Comparison of ENCODE assay signal across 9 mouse cellular contexts in genomic region chr5:31576539-31576975, GRCm38 (mm10). TPM values are rescaled to one million over a fixed set of nuclear protein-coding genes. Genes with fewer than 3 reads are reported as not detected.
A peak's percentile ranks its signal among the peaks of the same experiment; 100 is the strongest.
DNase-seq lines count a peak whose midpoint lies in the region; ATAC-seq and TF ChIP-seq lines count a peak whose summit lies in the region.
"Had no signal": no experiment of that assay in that cellular context is flagged by ENCODE, and none has a peak within 500 bp of the region (broad histone marks: within the 10 kb centered on the region; RNA-seq: fewer than 3 reads in every experiment).

No protein-coding gene starts in this region.

- CTCF ChIA-PET in Patski (lab: Charles Lee), result interaction anchor here (0.6 to 2.8 kb wide), 7 partner anchors 9 to 579 kb away, joined by 3 to 23 read pairs (median 3); no protein-coding TSS in a partner anchor

- POLR2A ChIA-PET in Patski (lab: Charles Lee), result interaction anchor here (0.7 to 2.4 kb wide), 10 partner anchors 9 to 61 kb away, joined by 3 to 15 read pairs (median 4); no protein-coding TSS in a partner anchor

- H3K36me3 ChIP-seq in limb, embryonic 15.5 days, result no peaks in the 10 kb centered on the region
- no peaks in the 10 kb centered on the region for H3K36me3 ChIP-seq in limb, embryonic 10.5 days
- H3K36me3 ChIP-seq in intestine, embryonic 16.5 days (ENCODE audit: control insufficient read depth, insufficient read depth, low read length), result no peaks in the 10 kb centered on the region
- no peaks in the 10 kb centered on the region for H3K36me3 ChIP-seq in midbrain, embryonic 16.5 days (ENCODE audit: control insufficient read depth, insufficient read depth, low read length)
- H3K36me3 ChIP-seq: heart, embryonic 13.5 days had no signal

- no peak overlapping the region for H3K27ac ChIP-seq in limb, embryonic 15.5 days
- H3K27ac ChIP-seq in limb, embryonic 10.5 days, result no peak overlapping the region
- no peak overlapping the region for H3K27ac ChIP-seq in intestine, embryonic 16.5 days (ENCODE audit: low read length)
- no peak overlapping the region for H3K27ac ChIP-seq in midbrain, embryonic 16.5 days (ENCODE audit: low read length)
- H3K27ac ChIP-seq: heart, embryonic 13.5 days had no signal

- ATAC-seq in limb, embryonic 15.5 days (ENCODE audit: insufficient number of reproducible peaks, low FRiP score, low TSS enrichment, low read depth), result 0 out of 2 replicates have a peak, but pooled peaks have one; percentile 30
- peak; percentile 99 for ATAC-seq in Patski
- peak; percentile 45; the same call in 1 of the 2 replicates for ATAC-seq in neutrophil, adult 5-6 weeks (ENCODE audit: extremely low read depth, insufficient number of reproducible peaks, low FRiP score, poor library complexity, severe bottlenecking)
- ATAC-seq in intestine, embryonic 16.5 days, result no peak
- ATAC-seq in midbrain, embryonic 16.5 days, result no peak

- H3K4me2 ChIP-seq in limb, embryonic 15.5 days, result no peak overlapping the region
- no peak overlapping the region for H3K4me2 ChIP-seq in intestine, embryonic 16.5 days (ENCODE audit: low read depth, low read length)
- H3K4me2 ChIP-seq in midbrain, embryonic 16.5 days (ENCODE audit: low read length), result no peak overlapping the region
- H3K4me2 ChIP-seq: heart, embryonic 13.5 days had no signal

- TF ChIP-seq CTCF in Patski (IDR thresholded peaks at IDR 0.05), result no peak

- no peak for DNase-seq in limb, embryonic 10.5 days (ENCODE audit: low spot score)
- peak; percentile 99 for DNase-seq in Patski (ENCODE audit: low read depth, low spot score)
- DNase-seq in induced T-regulatory cell, adult 2 months (ENCODE audit: low read depth), result peak; percentile 86
- DNase-seq in spleen, postnatal 4 days (ENCODE audit: low spot score in 2 of 2), result no peak

- no peak overlapping the region for H3K4me3 ChIP-seq in limb, embryonic 15.5 days
- H3K4me3 ChIP-seq in limb, embryonic 10.5 days, result no peak overlapping the region
- no peak overlapping the region for H3K4me3 ChIP-seq in intestine, embryonic 16.5 days (ENCODE audit: low read length)
- no peak overlapping the region for H3K4me3 ChIP-seq in midbrain, embryonic 16.5 days (ENCODE audit: low read depth, low read length)
- H3K4me3 ChIP-seq: heart, embryonic 13.5 days had no signal

- no peaks in the 10 kb centered on the region for H3K27me3 ChIP-seq in limb, embryonic 15.5 days
- no peaks in the 10 kb centered on the region for H3K27me3 ChIP-seq in limb, embryonic 10.5 days (ENCODE audit: low read depth, poor library complexity, severe bottlenecking)
- no peaks in the 10 kb centered on the region for H3K27me3 ChIP-seq in Patski
- H3K27me3 ChIP-seq in intestine, embryonic 16.5 days (replicated peaks; ENCODE audit: control insufficient read depth, insufficient read depth, low read length), result no peaks in the 10 kb centered on the region
- no peaks in the 10 kb centered on the region for H3K27me3 ChIP-seq in midbrain, embryonic 16.5 days (ENCODE audit: control insufficient read depth, insufficient read depth, low read depth, low read length)
- H3K27me3 ChIP-seq: heart, embryonic 13.5 days had no signal

- H3K4me1 ChIP-seq in limb, embryonic 15.5 days, result peaks cover 1% of the 10 kb centered on the region; the same call in 1 of the 2 replicates
- H3K4me1 ChIP-seq in limb, embryonic 10.5 days, result peaks cover 5% of the 10 kb centered on the region
- peaks cover 1% of the 10 kb centered on the region; the same call in 1 of the 2 replicates for H3K4me1 ChIP-seq in intestine, embryonic 16.5 days (ENCODE audit: control insufficient read depth, insufficient read depth, low read length)
- no peaks in the 10 kb centered on the region for H3K4me1 ChIP-seq in midbrain, embryonic 16.5 days (ENCODE audit: control insufficient read depth, insufficient read depth, low read length)

- H3K9me3 ChIP-seq in limb, embryonic 15.5 days, result no peaks in the 10 kb centered on the region
- no peaks in the 10 kb centered on the region for H3K9me3 ChIP-seq in limb, embryonic 10.5 days (replicated peaks)
- H3K9me3 ChIP-seq in intestine, embryonic 16.5 days (ENCODE audit: control insufficient read depth, low read length), result no peaks in the 10 kb centered on the region
- no peaks in the 10 kb centered on the region for H3K9me3 ChIP-seq in midbrain, embryonic 16.5 days (replicated peaks; ENCODE audit: control insufficient read depth, low read length, poor library complexity, severe bottlenecking)
- H3K9me3 ChIP-seq: heart, embryonic 13.5 days had no signal

- H3K9ac ChIP-seq in limb, embryonic 15.5 days, result no peak overlapping the region
- no peak overlapping the region for H3K9ac ChIP-seq in intestine, embryonic 16.5 days (ENCODE audit: low read depth, low read length)
- no peak overlapping the region for H3K9ac ChIP-seq in midbrain, embryonic 16.5 days (ENCODE audit: low read depth, low read length)
- H3K9ac ChIP-seq: heart, embryonic 13.5 days had no signal

- in situ Hi-C loops in Patski (cut with MboI; ENCODE audit: low pct_unique_long_range_greater_than_20kb), result loop anchor here (5.0 kb wide), 1 partner anchor 36 kb away; no protein-coding TSS in a partner anchor

- WGBS in limb, embryonic 15.5 days, result 80% methylated on average over 7 of the region's 7 CpGs
- WGBS in limb, embryonic 10.5 days, result 90% methylated on average over 7 of the region's 7 CpGs
- WGBS in intestine, embryonic 16.5 days, result 77% methylated on average over 7 of the region's 7 CpGs
- 85% methylated on average over 7 of the region's 7 CpGs for WGBS in midbrain, embryonic 16.5 days

RNA-seq across cellular contexts. Expression of gene Mrpl33, which starts 20.2 kb away (rescaled TPM):
- 278 and 282 TPM in 2 replicates for polyA plus RNA-seq in limb, embryonic 15.5 days (2015; fragmentation: Nextera tagmentation; extraction: Ambion mirVana)
- 254 and 274 TPM in 2 replicates for polyA plus RNA-seq in limb, embryonic 10.5 days (2016; fragmentation: Nextera tagmentation; extraction: Ambion mirVana)
- 243 TPM for polyA plus RNA-seq in Patski (2021)
- total RNA-seq in neutrophil, adult 5-6 weeks (2017), result 244 and 247 TPM in 2 replicates
- polyA plus RNA-seq in intestine, embryonic 16.5 days (2015; fragmentation: Nextera tagmentation; extraction: Ambion mirVana), result 277 and 288 TPM in 2 replicates
- polyA plus RNA-seq in midbrain, embryonic 16.5 days (2015; fragmentation: Nextera tagmentation; extraction: Ambion mirVana), result 184 and 211 TPM in 2 replicates

RNA-seq across cellular contexts. Expression of gene Supt7l, which starts 49.0 kb away (rescaled TPM):
- polyA plus RNA-seq in limb, embryonic 15.5 days (2015; fragmentation: Nextera tagmentation; extraction: Ambion mirVana), result 21.8 and 23.3 TPM in 2 replicates
- 26.3 and 32.8 TPM in 2 replicates for polyA plus RNA-seq in limb, embryonic 10.5 days (2016; fragmentation: Nextera tagmentation; extraction: Ambion mirVana)
- 25.7 TPM for polyA plus RNA-seq in Patski (2021)
- 15.3 and 16.2 TPM in 2 replicates for total RNA-seq in neutrophil, adult 5-6 weeks (2017)
- 14.8 and 18.7 TPM in 2 replicates for polyA plus RNA-seq in intestine, embryonic 16.5 days (2015; fragmentation: Nextera tagmentation; extraction: Ambion mirVana)
- 25.1 and 27.8 TPM in 2 replicates for polyA plus RNA-seq in midbrain, embryonic 16.5 days (2015; fragmentation: Nextera tagmentation; extraction: Ambion mirVana)

RNA-seq across cellular contexts. Expression of gene Slc4a1ap, which starts 49.8 kb away (rescaled TPM):
- polyA plus RNA-seq in limb, embryonic 15.5 days (2015; fragmentation: Nextera tagmentation; extraction: Ambion mirVana), result 30.2 and 30.8 TPM in 2 replicates
- polyA plus RNA-seq in limb, embryonic 10.5 days (2016; fragmentation: Nextera tagmentation; extraction: Ambion mirVana), result 34.0 and 34.4 TPM in 2 replicates
- polyA plus RNA-seq in Patski (2021), result 45.8 TPM
- 97.4 and 104 TPM in 2 replicates for total RNA-seq in neutrophil, adult 5-6 weeks (2017)
- 22.0 and 25.0 TPM in 2 replicates for polyA plus RNA-seq in intestine, embryonic 16.5 days (2015; fragmentation: Nextera tagmentation; extraction: Ambion mirVana)
- 32.5 and 34.4 TPM in 2 replicates for polyA plus RNA-seq in midbrain, embryonic 16.5 days (2015; fragmentation: Nextera tagmentation; extraction: Ambion mirVana)

Comparison
In these comparisons a context has a peak if more than half of its experiments do, and no peak if none do; other contexts are left out.
1. ATAC-seq: peak in limb, embryonic 15.5 days (single experiment), Patski (single experiment) and neutrophil, adult 5-6 weeks (single experiment); none in intestine, embryonic 16.5 days (single experiment) and midbrain, embryonic 16.5 days (single experiment).
2. DNase-seq: peak in Patski (single experiment) and induced T-regulatory cell, adult 2 months (single experiment); none in limb, embryonic 10.5 days (single experiment) and spleen, postnatal 4 days (0 of 2).